In genomic region chr2:152572114-152572794, GRCm38 (mm10) we compare ENCODE assay signal across 12 mouse cellular contexts. TPM values are rescaled to one million over a fixed set of nuclear protein-coding genes. Genes with fewer than 3 reads are reported as not detected.
DNase-seq lines count a peak whose midpoint lies in the region; ATAC-seq and TF ChIP-seq lines count a peak whose summit lies in the region.
"Had no signal": no experiment of that assay in that cellular context is flagged by ENCODE, and none has a peak within 500 bp of the region (broad histone marks: within the 10 kb centered on the region; RNA-seq: fewer than 3 reads in every experiment).

Defb21 (plus strand) TSS chr2:152572744.

- no peaks in the 10 kb centered on the region for H3K4me1 ChIP-seq in midbrain, postnatal 0 days (ENCODE audit: insufficient read depth, low read length)
- H3K4me1 ChIP-seq in midbrain, embryonic 16.5 days (ENCODE audit: control insufficient read depth, insufficient read depth, low read length), result no peaks in the 10 kb centered on the region
- H3K4me1 ChIP-seq: limb, embryonic 15.5 days had no signal

- DNase-seq in heart, postnatal 4 days, result peak; percentile 32
- DNase-seq in heart, adult 8-10 months (ENCODE audit: low spot score), result no peak
- DNase-seq in midbrain, postnatal 0 days (ENCODE audit: low spot score), result no peak
- DNase-seq in ZHBTc4 (ENCODE audit: low read depth, low spot score), result peak; percentile 71
- peak; percentile 12 for DNase-seq in thymus, postnatal 25 days
- no peak for DNase-seq in cerebellum, postnatal 36 days
- DNase-seq: embryo, embryonic 11 days had no signal

- H3K4me2 ChIP-seq in midbrain, postnatal 0 days (ENCODE audit: low read depth, low read length, poor library complexity, severe bottlenecking), result no peak within 1 kb of the TSS
- no peak within 1 kb of the TSS for H3K4me2 ChIP-seq in midbrain, embryonic 16.5 days (ENCODE audit: low read length)
- H3K4me2 ChIP-seq: limb, embryonic 15.5 days had no signal

- 61% methylated on average over 11 of the region's 11 CpGs for WGBS in midbrain, postnatal 0 days
- 62% methylated on average over 11 of the region's 11 CpGs for WGBS in midbrain, embryonic 16.5 days

- no peaks in the 10 kb centered on the region for H3K27me3 ChIP-seq in midbrain, postnatal 0 days (ENCODE audit: insufficient read depth, low read length)
- no peaks in the 10 kb centered on the region for H3K27me3 ChIP-seq in midbrain, embryonic 16.5 days (ENCODE audit: control insufficient read depth, insufficient read depth, low read depth, low read length)
- H3K27me3 ChIP-seq: limb, embryonic 15.5 days had no signal

- no peak within 1 kb of the TSS for H3K4me3 ChIP-seq in midbrain, postnatal 0 days (ENCODE audit: low read depth, low read length)
- H3K4me3 ChIP-seq in midbrain, embryonic 16.5 days (ENCODE audit: low read depth, low read length), result no peak within 1 kb of the TSS
- H3K4me3 ChIP-seq: limb, embryonic 15.5 days had no signal

- H3K9ac ChIP-seq in midbrain, postnatal 0 days (replicated peaks; ENCODE audit: low read length, poor library complexity, severe bottlenecking), result no peak within 1 kb of the TSS
- no peak within 1 kb of the TSS for H3K9ac ChIP-seq in midbrain, embryonic 16.5 days (ENCODE audit: low read depth, low read length)
- H3K9ac ChIP-seq: limb, embryonic 15.5 days had no signal

- ATAC-seq in midbrain, postnatal 0 days (ENCODE audit: low FRiP score), result no peak
- no peak for ATAC-seq in midbrain, embryonic 16.5 days
- no peak for ATAC-seq in activated CD4-positive, CD25-positive, alpha-beta regulatory T cell, adult 4 months

- no peaks in the 10 kb centered on the region for H3K36me3 ChIP-seq in midbrain, postnatal 0 days (ENCODE audit: insufficient read depth, low read length)
- no peaks in the 10 kb centered on the region for H3K36me3 ChIP-seq in midbrain, embryonic 16.5 days (ENCODE audit: control insufficient read depth, insufficient read depth, low read length)
- H3K36me3 ChIP-seq: limb, embryonic 15.5 days had no signal

- H3K27ac ChIP-seq in midbrain, postnatal 0 days (ENCODE audit: low read depth, low read length), result no peak within 1 kb of the TSS
- H3K27ac ChIP-seq in midbrain, embryonic 16.5 days (ENCODE audit: low read length), result no peak within 1 kb of the TSS
- H3K27ac ChIP-seq: limb, embryonic 15.5 days had no signal

- TF ChIP-seq CTCF in midbrain, postnatal 0 days (IDR thresholded peaks at IDR 0.05), result peak; percentile 48

- H3K9me3 ChIP-seq in midbrain, postnatal 0 days (ENCODE audit: low read length), result no peaks in the 10 kb centered on the region
- no peaks in the 10 kb centered on the region for H3K9me3 ChIP-seq in midbrain, embryonic 16.5 days (replicated peaks; ENCODE audit: control insufficient read depth, low read length, poor library complexity, severe bottlenecking)
- H3K9me3 ChIP-seq: limb, embryonic 15.5 days had no signal

RNA-seq across cellular contexts. Expression of gene Defb21, which starts in this region (rescaled TPM):
- total RNA-seq in heart, postnatal 4 days (2021), result not detected
- not detected for total RNA-seq in heart, adult 8-10 months (2022)
- not detected in 2 replicates for total RNA-seq in midbrain, postnatal 0 days (2014; rRNA removed)
- polyA plus RNA-seq in midbrain, postnatal 0 days (2015; fragmentation: Nextera tagmentation; extraction: Ambion mirVana), result not detected in 2 replicates
- not detected in 2 replicates for polyA plus RNA-seq in midbrain, embryonic 16.5 days (2015; fragmentation: Nextera tagmentation; extraction: Ambion mirVana)
- polyA plus RNA-seq in activated CD4-positive, CD25-positive, alpha-beta regulatory T cell, adult 4 months (2017; shearing (Covaris generic)), result not detected
- total RNA-seq: gastrocnemius, adult 8-10 months had no signal
- polyA plus RNA-seq: kidney, embryonic 16.5 days; limb, embryonic 15.5 days had no signal

Comparison
In these comparisons a context has a peak if more than half of its experiments do, and no peak if none do; other contexts are left out.
1. Peak in DNase-seq in heart, postnatal 4 days; RNA of the gene not detected or under 1 TPM.
2. DNase-seq: peak in ZHBTc4 (single experiment) and thymus, postnatal 25 days (single experiment); none in heart, adult 8-10 months (single experiment), midbrain, postnatal 0 days (single experiment) and cerebellum, postnatal 36 days (0 of 2).